Mouse (Mus musculus) brain, embryonic 14.5 days (tissue): ENCODE data around the gene Mad2l1bp. TPM values are rescaled to one million over a fixed set of nuclear protein-coding genes. Genes with fewer than 3 reads are reported as not detected.
A peak's percentile ranks its signal among the peaks of the same experiment; 100 is the strongest.

Source experiments
- DNase-seq: peaks from one replicate; pipeline ENCODE4 v3.0.0-alpha.2; 2011; ENCODE audit warnings: low read depth
- CTCF ChIP-seq: fragments of 200-500 bp; IDR thresholded peaks from 2 replicates; pipeline ENCODE4 v1.5.1; 2012; ENCODE audit warnings: inconsistent platforms, mild to moderate bottlenecking, moderate library complexity, borderline replicate concordance; ENCODE audit not compliant: insufficient read depth, insufficient read length; ENCODE audit errors: extremely low read depth
- POLR2A ChIP-seq: fragments of 200-500 bp; IDR thresholded peaks from 2 replicates; pipeline ENCODE4 v1.6.1; 2012; ENCODE audit warnings: mild to moderate bottlenecking, inconsistent platforms, borderline replicate concordance; ENCODE audit not compliant: poor library complexity, insufficient read depth, insufficient read length, severe bottlenecking; ENCODE audit errors: extremely low read depth
- polyA plus RNA-seq: library from polyadenylated mRNA; depleted of rRNA; stranded (reverse); fragments of >200 nt; gene quantifications from 2 replicates; pipeline ENCODE4 v1.2.3, GENCODE M21; 2012; rRNA removed

Gene Mad2l1bp
- polyA plus RNA-seq, result 20.4 and 28.4 TPM in 2 replicates

DNA sequence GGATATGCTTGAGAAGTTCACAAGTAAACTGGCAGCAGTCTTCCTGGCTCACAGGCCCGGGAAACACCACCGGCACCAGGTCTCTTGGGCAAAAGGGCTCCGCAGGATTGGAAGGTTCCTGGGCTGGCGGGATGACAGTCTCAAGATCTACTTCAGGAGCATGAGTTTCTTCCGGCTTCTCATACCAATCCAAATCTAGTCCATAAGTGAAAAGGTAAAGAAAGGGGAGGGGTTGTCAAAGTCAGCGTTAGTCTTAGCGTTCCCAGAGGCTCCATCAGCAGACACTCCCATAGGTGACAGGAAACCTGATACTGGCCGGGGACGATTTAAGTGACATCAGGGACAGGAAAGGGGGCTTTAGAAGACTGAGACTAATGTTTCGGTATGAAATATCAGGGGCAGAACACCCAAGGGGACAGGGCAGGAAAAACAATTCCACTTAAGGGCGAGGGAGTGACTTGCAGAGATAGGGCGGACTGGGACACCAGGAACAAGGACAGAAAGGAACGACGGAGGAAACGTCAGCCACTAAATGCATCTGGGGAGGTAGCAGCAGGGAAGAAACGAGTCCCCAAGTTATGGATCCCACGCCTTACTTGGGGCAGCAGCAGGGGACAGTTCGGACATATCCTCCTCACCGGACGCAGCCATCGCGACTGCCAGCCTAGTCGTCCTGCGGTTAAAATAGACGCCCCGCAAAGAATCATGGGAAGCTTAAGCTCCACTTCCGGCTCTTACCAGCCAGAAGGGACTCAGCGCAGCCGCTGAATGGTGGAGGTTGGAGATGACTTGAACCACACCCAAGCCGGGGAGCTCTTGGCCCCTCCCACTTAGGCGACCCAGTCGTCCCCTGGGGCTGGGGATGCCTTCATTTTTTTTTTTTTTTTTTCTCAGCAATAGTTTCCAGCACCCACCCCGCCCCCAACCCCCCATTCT is at the start of gene Mad2l1bp:
TSS of gene Mad2l1bp (minus strand) at position 707 of the 936 bp plus-strand sequence.
- DNase-seq, result peak; percentile 98
- TF ChIP-seq CTCF, result no peak
- peak; percentile 65; the same call in 1 of the 2 replicates for TF ChIP-seq POLR2A

DNA sequence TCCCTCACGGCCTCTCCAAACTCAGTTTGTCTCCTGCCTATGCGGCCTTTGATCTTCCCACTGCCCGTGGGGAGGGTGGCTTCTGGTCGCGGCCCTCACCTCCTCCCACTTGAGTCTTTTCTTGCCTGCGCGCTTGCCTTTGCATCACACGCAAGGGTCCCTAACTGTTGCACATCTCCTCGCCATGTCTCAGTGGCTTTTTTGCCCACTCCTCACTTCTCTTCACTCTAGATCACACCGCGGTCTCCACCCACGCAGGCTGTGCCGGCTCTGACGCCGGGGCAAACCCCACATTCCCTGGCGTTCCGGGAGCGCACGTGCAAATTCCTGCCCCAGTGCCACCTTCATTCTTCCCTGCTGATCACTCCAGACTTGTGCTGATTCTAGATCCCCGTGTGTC is 49.7 kb upstream of the Mad2l1bp start:
- no peak for TF ChIP-seq CTCF
- TF ChIP-seq POLR2A, result no peak
- no peak for DNase-seq

DNA sequence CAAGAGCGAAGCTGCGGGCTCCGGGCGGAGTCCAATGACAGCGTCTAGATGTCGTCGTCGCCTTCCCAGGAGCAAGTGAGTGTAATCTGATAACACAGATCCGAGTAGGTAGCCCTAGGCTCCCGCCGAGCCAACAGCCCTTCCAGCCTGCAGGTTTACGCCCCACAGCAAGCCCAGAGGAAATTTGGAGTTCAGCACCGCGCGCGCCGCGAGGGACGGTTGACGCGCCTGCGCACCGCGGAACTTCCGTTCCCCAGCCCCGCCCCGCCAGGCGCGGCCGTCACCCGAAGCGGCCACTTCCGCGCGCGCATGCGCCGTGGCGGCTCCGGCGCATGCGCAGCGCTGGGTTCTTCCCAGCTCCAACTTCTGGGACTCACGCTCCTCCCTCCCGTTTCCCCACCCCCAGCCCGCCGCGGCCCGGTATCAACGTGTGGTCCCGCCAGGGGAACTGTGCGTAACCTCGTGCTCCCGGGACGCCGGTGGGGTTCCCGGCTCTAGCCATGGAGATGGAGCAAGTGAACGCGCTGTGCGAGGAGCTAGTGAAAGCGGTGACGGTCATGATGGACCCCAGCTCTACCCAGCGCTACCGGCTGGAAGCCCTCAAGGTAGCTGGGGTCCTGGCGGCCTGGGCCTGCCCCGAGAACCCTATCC is 49.2 kb upstream of the Mad2l1bp start, which contains the start of the genes Polh and Xpo5:
TSS of gene Polh (minus strand) at position 225 of the 651 bp plus-strand sequence.
TSS of gene Xpo5 (plus strand) at position 362 of the 651 bp plus-strand sequence.
- DNase-seq, result peak; percentile 98
- TF ChIP-seq CTCF (no peak), POLR2A (peak; percentile 57)

GRCm38 (mm10) chr17:46201151-46201550 is 47.8 kb upstream of the Mad2l1bp start:
- no peak for DNase-seq
- TF ChIP-seq CTCF (no peak), POLR2A (no peak)

GRCm38 (mm10) chr17:46188829-46189228 is 35.5 kb upstream of the Mad2l1bp start:
- DNase-seq, result no peak
- TF ChIP-seq CTCF (no peak), POLR2A (no peak)

DNA sequence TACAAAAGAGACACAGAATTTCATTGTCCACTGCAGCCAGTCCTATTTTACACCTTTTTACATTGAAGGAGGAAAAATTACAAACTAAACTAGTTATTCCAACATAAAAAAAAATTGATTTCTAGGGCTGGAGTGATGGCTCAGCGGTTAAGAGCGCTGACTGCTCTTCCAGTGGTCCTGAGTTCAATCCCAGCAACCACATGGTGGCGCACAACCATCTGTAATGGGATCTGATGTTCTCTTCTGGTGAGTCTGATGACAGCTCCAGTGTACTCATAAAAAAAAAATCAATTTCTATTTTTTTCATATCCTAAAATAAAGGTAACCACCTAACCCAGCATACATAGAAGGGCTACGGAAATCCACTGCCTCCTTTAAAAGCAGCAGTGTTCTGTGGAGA is 28.9 kb upstream of the Mad2l1bp start:
- TF ChIP-seq POLR2A (no peak), CTCF (peak; percentile 22; the same call in 1 of the 2 replicates)
- no peak for DNase-seq

GRCm38 (mm10) chr17:46170538-46170937 is 17.2 kb upstream of the Mad2l1bp start:
- DNase-seq, result peak; percentile 64

DNA sequence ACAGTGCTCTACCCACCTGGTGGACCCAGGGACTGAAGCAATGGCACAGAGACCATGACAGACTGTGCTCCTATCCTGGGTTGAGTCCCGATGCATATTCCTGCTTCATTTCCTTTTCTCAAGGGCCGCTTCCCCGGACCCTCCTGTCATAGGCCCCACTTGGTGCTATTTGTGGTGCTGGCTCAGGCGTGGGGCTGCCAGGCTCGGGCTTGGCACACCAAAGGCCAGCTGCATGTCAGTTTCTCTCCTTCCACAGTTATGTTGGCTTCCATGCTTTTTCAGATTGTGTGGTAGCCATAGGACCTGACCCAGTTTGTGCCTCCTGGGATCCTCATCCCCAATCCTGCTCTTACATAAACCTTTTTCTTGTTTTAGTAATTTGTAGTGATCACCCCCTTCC is 15.4 kb upstream of the Mad2l1bp start:
- DNase-seq, result no peak

More at GRCm38 (mm10) chr17:46170538-46170937, 17.2 kb upstream of the Mad2l1bp start:
- TF ChIP-seq POLR2A (no peak), CTCF (peak; percentile 63; the same call in 1 of the 2 replicates)

GRCm38 (mm10) chr17:46168318-46168717 is 15.0 kb upstream of the Mad2l1bp start:
- DNase-seq, result no peak
- TF ChIP-seq CTCF (no peak), POLR2A (no peak)

More for the DNA sequence above, 15.4 kb upstream of the Mad2l1bp start:
- TF ChIP-seq POLR2A, result no peak
- no peak for TF ChIP-seq CTCF

DNA sequence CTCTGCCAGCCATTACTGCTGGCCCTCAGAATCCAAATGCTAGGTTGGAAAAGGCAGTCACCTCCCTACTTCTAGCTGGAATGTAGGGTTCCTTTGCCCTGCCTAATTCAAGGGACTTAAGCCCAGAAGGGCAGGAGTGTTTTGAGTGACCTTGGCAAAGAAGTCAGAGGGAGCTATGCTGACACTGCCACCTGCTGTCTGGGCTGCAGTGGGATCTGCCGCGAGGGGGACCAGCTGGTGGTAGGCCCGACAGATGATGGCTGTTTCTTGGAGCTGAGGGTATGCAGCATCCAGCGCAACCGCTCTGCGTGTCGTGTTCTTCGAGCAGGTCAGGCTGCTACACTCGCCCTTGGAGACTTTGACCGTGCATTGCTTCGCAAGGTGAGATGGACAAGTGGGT is 13.7 kb upstream of the Mad2l1bp start:
- no peak for TF ChIP-seq POLR2A
- TF ChIP-seq CTCF, result peak; percentile 19; the same call in 1 of the 2 replicates
- peak; percentile 29 for DNase-seq

DNA sequence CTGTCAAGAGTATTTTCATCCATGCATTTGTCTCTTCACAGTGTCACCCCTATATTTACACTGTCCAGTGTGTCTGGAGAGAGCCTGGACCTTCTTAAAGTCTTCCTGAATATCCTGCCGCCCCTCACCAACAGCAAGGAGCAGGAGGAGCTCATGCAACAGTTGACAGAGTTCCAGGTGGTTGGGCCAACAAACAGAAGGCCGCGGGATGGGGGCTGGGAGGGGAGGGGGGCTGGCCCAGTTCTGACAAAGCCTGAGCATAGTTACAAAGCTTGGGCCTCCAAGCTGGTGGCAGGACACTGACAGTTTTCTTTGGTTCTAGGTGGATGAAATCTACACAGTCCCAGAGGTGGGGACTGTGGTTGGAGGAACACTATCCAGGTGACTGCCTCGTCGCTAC is 12.9 kb upstream of the Mad2l1bp start:
- TF ChIP-seq CTCF (no peak), POLR2A (no peak)
- no peak for DNase-seq

DNA sequence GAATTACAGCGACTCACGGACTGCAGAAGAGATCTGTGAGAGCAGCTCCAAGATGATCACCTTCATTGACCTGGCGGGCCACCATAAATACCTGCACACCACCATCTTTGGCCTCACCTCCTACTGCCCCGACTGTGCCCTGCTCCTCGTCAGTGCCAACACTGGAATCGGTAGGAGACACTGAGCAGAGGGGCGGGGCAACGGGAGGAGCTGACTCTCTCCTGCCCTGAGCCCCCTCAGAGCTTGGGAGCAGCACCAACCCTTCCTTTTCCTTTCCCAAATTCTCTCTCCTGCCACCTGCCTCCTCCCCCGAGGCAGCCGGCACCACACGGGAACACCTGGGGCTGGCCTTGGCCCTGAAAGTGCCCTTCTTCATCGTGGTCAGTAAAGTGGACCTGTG is 12.1 kb upstream of the Mad2l1bp start:
- DNase-seq, result no peak
- TF ChIP-seq POLR2A (no peak), CTCF (no peak)

DNA sequence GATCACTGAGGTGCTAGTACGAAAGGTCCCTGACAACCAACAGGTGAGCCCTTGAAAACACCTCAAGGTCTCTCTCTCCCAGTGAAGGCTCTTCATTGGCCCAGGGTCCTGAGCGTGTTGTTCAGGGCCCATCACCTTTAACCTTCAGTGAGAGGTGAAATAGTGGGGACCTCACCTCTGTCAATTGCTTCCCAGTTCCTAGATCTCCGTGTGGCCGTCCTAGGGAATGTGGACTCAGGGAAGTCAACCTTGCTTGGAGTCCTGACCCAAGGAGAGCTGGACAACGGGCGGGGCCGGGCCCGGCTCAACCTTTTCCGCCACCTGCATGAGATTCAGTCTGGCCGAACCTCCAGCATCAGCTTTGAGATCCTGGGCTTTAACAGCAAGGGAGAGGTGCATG is 11.4 kb upstream of the Mad2l1bp start:
- DNase-seq, result no peak
- TF ChIP-seq POLR2A (no peak), CTCF (no peak)

- DNase-seq, result no peak
- TF ChIP-seq POLR2A, result no peak
- no peak for TF ChIP-seq CTCF
Measured at GRCm38 (mm10) chr17:46164301-46164700, 10.9 kb upstream of the Mad2l1bp start.

- DNase-seq, result no peak
- TF ChIP-seq POLR2A (no peak), CTCF (no peak)
Measured at GRCm38 (mm10) chr17:46162951-46163421, 9.6 kb upstream of the Mad2l1bp start.
